Mouse (Mus musculus) heart, adult 9 months (tissue): ENCODE data around the gene Bloc1s3.
A peak's percentile ranks its signal among the peaks of the same experiment; 100 is the strongest.
"Not testable (repeated sequence)": the region's sequence is repeated elsewhere in the genome, so short reads cannot be mapped to it uniquely, and the experiment has no call there.

Experiments used
- DNase-seq, 2 experiments: peaks; one replicate each; pipeline ENCODE4 v3.0.0; 2022; ENCODE audit warnings: low spot score in 2 of 2

Bloc1s3 gene

GRCm38 (mm10) chr7:19517652-19518365, 9.6 kb upstream of the Bloc1s3 start, which contains the start of gene Nkpd1:
Gene Nkpd1, plus strand, starts transcription at chr7:19517838.
- DNase-seq: no peak

DNA sequence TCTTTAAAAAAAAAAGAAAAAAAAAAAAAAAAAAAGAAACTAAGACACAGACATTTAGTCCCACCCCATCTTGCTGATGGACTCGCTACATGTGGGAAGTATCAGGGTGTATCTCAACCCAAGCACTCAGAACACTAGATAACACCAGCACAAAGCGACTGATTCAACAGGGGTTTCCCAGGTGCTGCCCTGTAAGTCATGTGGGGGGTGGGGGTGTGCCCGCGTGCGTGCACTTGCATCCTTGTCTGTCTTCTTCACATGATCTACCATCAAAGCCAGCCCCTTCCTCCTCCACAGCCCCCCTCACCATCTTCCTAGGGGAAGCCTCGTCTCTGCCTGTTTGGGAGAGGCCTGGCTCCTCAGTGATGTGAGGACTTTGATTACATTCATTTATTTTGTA, 4.2 kb upstream of the Bloc1s3 start:
- no peak for DNase-seq

DNA sequence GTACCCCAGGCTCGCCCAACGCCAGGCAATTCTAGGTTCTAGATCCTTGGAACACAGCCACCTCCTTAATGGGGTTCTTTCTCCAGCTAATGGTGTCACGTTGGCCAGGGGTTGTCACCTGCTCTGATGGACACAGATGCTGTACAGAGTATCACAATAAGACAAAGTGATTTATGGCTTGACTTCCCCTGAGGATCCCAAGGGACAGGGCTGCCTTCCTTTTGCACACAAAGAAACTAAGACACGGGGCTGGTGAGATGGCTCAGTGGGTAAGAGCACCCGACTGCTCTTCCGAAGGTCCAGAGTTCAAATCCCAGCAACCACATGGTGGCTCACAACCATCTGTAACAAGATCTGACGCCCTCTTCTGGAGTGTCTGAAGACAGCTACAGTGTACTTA, 3.8 kb upstream of the Bloc1s3 start:
- not testable (repeated sequence) for DNase-seq

DNA sequence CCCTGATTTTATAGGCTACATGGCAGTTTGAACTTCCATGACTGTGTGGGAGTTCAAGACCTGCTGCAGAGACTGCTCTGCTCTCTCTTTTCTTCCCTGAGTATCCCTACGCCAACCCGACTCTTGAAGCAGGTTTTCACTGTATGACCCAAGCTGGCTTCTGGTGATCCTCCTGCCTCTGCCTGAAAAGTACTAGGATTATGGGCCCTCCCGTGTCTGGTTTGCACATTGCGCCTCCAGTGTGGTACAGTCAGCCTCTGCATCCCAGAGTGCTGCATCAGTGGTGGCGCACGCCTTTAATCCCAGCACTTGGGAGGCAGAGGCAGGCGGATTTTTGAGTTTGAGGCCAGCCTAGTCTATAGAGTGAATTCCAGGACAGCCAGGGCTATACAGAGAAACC, 1.6 kb upstream of the Bloc1s3 start:
- DNase-seq: no peak

DNA sequence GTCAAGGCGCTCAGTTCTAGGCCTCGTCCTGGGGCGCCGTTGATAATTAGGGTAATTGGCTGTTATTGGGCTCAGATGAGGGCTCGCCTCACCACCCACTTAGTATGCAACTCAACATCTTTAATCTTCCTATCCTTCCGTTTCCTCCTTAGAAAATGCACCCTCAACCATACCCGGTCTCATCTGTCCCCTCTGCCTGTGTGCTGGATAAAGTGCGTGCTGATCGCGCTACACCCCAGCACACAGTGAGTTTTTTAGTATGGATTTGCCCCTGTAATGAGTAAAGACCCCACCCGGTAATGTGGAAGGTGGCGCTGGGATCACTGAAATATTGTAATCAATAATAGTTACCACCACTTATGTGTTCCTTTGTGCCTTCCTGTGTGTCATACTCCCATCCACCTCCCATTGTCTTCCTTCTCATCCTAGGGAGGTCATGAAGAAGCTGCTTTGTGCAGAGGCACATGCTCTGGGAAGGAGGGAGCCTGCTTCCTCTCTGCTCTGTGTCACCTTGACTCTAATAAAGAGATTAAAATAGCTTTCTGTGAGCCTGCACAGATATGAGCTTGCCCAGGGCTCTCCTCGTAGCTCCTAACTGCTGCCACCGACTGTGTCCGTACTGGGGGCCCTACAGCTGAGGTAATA, 879 bp upstream of the Bloc1s3 start:
- no peak for DNase-seq

DNA sequence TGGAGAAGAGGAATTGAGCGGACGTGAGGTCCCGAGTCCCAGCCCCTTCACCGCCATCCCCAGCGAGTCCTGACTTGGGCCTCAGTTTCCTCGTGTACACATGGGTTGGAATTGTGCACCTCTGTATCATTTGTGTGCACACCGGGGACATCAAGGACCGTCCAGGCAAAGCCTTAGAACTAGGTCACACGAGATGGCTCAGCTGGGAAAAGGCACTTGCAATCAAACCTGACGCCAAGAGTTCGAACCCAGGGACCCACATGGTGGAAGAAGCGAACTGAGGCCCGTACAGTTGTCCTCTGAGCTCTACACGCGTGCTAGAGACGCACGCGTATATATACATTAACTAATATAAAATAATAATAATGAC, 570 bp downstream of the Bloc1s3 start:
- DNase-seq: no peak

GRCm38 (mm10) chr7:19506969-19507611, 1.1 kb downstream of the Bloc1s3 start:
- DNase-seq: no peak

DNA sequence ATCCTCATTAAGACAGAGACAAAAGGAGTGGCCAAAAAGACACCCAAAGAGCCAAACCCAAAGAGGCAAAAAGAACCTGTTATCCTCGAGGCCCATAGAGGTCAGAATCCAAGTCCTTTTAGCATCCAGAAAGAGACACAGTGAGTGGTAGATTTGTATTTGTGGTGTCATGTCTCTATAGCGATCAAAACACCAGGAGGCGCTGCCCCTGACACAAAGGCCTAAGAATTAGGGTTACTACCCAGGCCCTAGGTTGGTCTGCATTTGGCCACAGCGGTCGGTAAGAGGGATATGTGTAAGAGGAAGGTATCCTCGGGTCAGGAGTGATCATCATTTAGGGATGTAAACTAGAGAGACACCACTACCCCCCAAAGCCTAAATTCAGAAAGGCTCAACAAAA, 1.8 kb downstream of the Bloc1s3 start:
- DNase-seq: no peak

- DNase-seq: no peak
Observed at GRCm38 (mm10) chr7:19503481-19504068, 4.6 kb downstream of the Bloc1s3 start.

DNA sequence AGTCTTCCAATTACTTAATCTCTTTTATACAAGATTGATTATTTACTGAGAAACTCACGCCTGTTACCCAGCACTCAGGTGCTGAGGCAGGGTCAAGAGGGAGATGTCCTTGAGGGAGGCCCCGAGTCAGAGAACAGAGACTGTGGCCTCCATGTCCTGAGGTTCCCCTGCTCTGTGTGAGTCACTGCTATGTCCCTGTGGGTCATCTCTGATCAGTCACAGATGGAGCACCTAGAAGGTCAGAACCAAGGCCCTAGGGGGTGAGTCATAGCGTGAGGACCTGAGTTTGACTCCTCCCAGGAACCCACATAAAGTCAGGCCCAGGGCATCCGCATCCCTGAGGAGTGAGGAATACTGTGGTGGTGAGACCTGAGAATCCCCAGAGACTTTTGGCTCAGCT, 6.5 kb downstream of the Bloc1s3 start:
- no peak for DNase-seq

DNA sequence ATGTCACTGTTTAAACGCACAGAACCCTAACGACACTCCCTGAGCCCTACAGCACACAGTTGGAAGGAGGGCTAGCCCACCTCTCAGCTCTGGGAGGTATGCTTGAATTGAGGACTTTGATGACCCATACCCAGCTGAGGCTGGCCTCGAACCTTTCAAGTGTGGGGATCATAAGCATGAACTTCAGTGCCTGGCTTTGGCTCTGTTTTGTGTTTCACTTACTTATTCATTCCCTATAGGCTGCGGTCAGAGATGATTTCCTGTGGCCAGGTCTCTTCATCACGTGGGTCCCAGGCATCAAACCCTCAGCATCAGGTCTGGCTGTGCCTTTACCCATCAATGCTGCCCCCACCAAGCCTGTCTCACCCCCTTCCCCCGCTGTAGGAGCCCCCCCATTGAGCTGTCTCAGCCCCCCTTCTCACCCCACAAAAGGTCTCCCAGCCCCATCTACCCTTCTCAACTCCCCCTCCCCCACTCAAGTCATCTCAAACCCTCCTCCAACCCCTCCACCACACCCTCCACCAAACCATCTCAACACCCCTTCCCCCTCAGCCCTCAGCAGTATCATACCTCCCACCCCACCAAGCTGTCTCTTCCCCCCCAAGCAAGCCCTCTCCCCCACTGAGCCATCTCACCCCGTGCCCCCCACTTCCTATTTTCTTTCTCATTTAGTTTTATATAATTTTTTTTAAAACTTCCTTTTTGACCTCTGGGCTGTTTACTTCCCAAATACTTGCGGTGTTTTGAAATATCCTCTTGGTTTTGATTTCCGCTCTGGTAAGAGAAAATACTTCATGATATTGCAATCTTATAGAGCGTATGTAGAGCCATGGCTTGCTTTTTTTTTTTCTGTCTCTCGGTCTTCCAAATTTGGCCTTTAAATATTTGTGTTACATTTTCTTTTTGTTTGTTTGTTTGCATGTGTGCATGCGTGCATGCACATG, 7.5 kb downstream of the Bloc1s3 start:
- no peak for DNase-seq

GRCm38 (mm10) chr7:19498326-19498725, 9.8 kb downstream of the Bloc1s3 start:
- DNase-seq: no peak

- no peak for DNase-seq
Observed at GRCm38 (mm10) chr7:19496214-19496555, 12.0 kb downstream of the Bloc1s3 start.

- DNase-seq: peak; percentile 26 to 35
Observed at GRCm38 (mm10) chr7:19495521-19496213, 12.5 kb downstream of the Bloc1s3 start.

DNA sequence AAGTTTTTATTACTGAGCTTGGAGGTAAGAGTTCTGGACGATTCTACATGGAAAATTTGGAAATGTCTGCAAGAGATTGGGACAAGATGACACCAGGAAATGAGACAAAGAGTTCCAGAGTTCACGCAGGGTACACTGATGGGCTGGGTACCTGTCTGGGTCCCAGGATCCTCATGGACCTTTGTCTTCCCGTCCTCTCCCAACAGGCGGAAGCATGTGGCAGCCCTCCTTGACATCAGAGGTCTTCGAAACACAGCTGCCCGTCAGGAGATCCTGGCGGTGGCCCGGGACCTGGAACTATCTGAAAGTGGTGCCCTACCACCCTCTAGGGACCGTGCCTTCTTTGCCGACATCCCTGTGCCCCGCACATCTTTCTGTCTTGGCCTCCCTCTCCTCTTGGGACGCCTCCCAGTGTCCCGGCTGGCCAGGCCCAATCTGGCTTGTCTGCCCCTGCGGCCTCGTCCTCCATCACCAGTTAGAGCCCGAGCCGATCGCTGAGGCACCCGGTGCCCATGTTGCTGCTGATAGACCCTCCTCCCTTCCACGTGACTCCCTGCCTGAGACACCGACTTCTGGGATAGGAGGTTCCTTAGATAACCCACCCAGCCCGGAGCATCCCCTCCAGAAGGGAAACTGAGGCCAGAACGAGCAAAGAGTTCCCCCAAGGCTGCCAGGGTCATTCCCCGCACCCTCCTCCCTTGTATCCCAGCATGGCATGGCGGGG, 13.3 kb downstream of the Bloc1s3 start:
- DNase-seq: no peak

GRCm38 (mm10) chr7:19491731-19492130, 16.4 kb downstream of the Bloc1s3 start:
- peak; percentile 28 to 46 for DNase-seq

GRCm38 (mm10) chr7:19489525-19489924, 18.6 kb downstream of the Bloc1s3 start:
- DNase-seq: no peak

DNA sequence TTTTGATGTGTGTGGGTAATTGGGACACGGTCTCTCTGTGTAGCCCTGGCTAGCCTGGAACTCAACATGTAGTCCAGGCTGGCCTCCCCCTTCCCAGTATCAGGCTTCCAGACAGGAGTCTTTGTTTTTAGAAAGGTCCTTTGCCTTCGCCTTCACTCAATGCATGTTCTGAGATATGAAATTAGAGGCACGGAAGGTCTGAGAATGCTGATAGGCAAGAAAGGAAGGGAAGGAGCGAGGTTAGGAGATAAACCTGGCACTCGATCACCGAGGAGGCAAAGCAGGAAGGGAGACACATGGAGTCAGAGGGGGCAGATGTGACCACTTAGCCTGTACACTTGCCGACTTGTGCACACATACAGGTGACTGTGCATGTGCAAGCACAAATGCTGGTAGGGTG, 21.6 kb downstream of the Bloc1s3 start:
- DNase-seq: no peak

DNA sequence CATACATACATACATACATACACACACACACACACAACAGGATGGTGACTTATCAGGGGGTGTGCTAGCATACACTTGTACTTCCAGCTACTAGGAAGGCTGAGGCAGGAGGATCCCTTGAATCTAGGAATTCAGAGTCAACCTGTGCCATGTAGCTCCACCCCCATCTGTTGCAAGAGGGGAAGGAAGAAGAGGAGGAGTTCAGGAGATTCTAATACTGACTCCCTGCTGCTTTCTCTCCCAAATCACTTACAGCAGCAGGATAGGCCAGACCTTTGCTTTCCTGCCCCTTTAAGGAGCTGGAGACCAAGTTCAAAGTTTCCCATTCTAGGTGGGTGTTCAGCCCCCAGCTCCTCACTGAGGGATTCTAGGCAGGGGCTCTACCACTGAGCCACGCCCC, 22.7 kb downstream of the Bloc1s3 start:
- DNase-seq: no peak

GRCm38 (mm10) chr7:19483281-19483680, 24.9 kb downstream of the Bloc1s3 start:
- DNase-seq: no peak
